Mouse (Mus musculus) hematopoietic stem cell, adult 5-6 weeks (primary cell): Measurements from ENCODE around the gene Fgf14. TPM values are rescaled to one million over a fixed set of nuclear protein-coding genes. Genes with fewer than 3 reads are reported as not detected.

Experiments
- ATAC-seq, 2 experiments: fragments of 125-278 bp in 1 of 2; replicated peaks in 1 of 2; 2 replicates each; pipeline ENCODE4 v1.8.0; 2016 to 2017; ENCODE audit warnings: inconsistent platforms in 2 of 2, mild to moderate bottlenecking in 2 of 2, moderate number of reproducible peaks in 2 of 2, low read depth in 1 of 2, moderate TSS enrichment in 1 of 2; ENCODE audit not compliant: low FRiP score in 2 of 2, poor library complexity in 2 of 2, severe bottlenecking in 2 of 2, insufficient read depth in 1 of 2, low TSS enrichment in 1 of 2
- total RNA-seq: library from RNA; stranded (forward); fragments of 172-1452, 232-1000 nt; gene quantifications from 2 replicates; pipeline ENCODE4 v1.2.3, GENCODE M21; 2017

Fgf14 gene
- total RNA-seq, 1 experiment from 2014 or later = not detected

GRCm38 (mm10) chr14:124266977-124267376 lies 409.9 kb downstream of the Fgf14 start:
- ATAC-seq = no peak

- ATAC-seq = no peak
These were observed 412.3 kb downstream of the Fgf14 start for GRCm38 (mm10) chr14:124264541-124265059.

- no peak for ATAC-seq
These were observed 413.7 kb downstream of the Fgf14 start for GRCm38 (mm10) chr14:124263199-124263598.

- no peak for ATAC-seq
These were observed 429.4 kb downstream of the Fgf14 start for GRCm38 (mm10) chr14:124247517-124247916.

- ATAC-seq = no peak
These were observed 453.5 kb downstream of the Fgf14 start for GRCm38 (mm10) chr14:124223445-124223844.

- ATAC-seq = no peak
These were observed 454.5 kb downstream of the Fgf14 start for GRCm38 (mm10) chr14:124222447-124222846.

GRCm38 (mm10) chr14:124220979-124221378 lies 455.9 kb downstream of the Fgf14 start:
- ATAC-seq = no peak

- no peak for ATAC-seq
These were observed 481.1 kb downstream of the Fgf14 start for GRCm38 (mm10) chr14:124195806-124196205.

GRCm38 (mm10) chr14:124195331-124195730 lies 481.6 kb downstream of the Fgf14 start:
- ATAC-seq = no peak

- ATAC-seq = no peak
These were observed 484.1 kb downstream of the Fgf14 start for GRCm38 (mm10) chr14:124192815-124193142.

- no peak for ATAC-seq
These were observed 484.8 kb downstream of the Fgf14 start for GRCm38 (mm10) chr14:124191913-124192814.

- ATAC-seq = no peak
These were observed 496.7 kb downstream of the Fgf14 start for GRCm38 (mm10) chr14:124180265-124180664.

GRCm38 (mm10) chr14:124174111-124174510 lies 502.8 kb downstream of the Fgf14 start:
- ATAC-seq = no peak

GRCm38 (mm10) chr14:124163618-124164185 lies 513.2 kb downstream of the Fgf14 start:
- ATAC-seq = no peak

- ATAC-seq = no peak
These were observed 529.5 kb downstream of the Fgf14 start for GRCm38 (mm10) chr14:124147378-124147777.

- no peak for ATAC-seq
These were observed 569.6 kb downstream of the Fgf14 start for GRCm38 (mm10) chr14:124107205-124107873.

GRCm38 (mm10) chr14:124083126-124083525 lies 593.8 kb downstream of the Fgf14 start:
- ATAC-seq = no peak

GRCm38 (mm10) chr14:124044016-124044415 lies 632.9 kb downstream of the Fgf14 start:
- ATAC-seq = no peak
